Mouse (Mus musculus): Measurements from ENCODE around the gene Immp2l. TPM values are rescaled to one million over a fixed set of nuclear protein-coding genes. Genes with fewer than 3 reads are reported as not detected.

Gene Immp2l
- total and polyA plus RNA-seq, 2 experiments from 2014 or later = 1.7 to 10.9 TPM

DNA sequence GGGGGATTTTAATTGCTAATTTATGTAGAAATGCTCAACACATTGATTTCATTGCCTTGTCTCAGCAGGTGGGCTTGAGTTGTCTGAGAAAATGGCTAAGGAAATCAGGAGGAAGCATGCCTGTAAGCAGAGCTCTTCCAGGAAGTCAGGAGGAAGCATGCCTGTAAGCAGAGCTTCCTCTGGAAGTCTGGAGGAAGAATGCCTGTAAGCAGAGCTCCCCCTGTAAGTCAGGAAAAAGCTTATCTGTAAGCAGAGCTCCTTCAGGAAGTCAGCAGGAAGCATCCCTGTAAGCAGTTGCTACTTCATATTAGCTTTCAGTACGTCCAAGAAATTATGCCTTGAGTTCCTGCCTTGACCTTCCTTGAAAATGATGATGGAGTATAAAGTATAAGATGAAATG, 191.3 kb downstream of the Immp2l start:
- DNase-seq (ENCODE audit: low spot score) = no peak
- Histone ChIP-seq H3K9me3 (ENCODE audit: low read length) (no peaks in the 10 kb centered on the region), H3K27me3 (ENCODE audit: insufficient read depth, low read length) (no peaks in the 10 kb centered on the region), H3K4me2 (ENCODE audit: low read depth, low read length) (no peak overlapping the region), H3K4me3 (ENCODE audit: low read length) (no peak overlapping the region), H3K9ac (replicated peaks; ENCODE audit: low read length) (no peak overlapping the region), H3K36me3 (ENCODE audit: insufficient read depth, low read length) (no peaks in the 10 kb centered on the region), H3K4me1 (ENCODE audit: insufficient read depth, low read length) (no peaks in the 10 kb centered on the region), H3K27ac (no peak overlapping the region)
- WGBS = 72% methylated on average over 1 of the region's 1 CpGs
- no peak for TF ChIP-seq CTCF (IDR thresholded peaks at IDR 0.05; ENCODE audit: low read depth)
- ATAC-seq = no peak

DNA sequence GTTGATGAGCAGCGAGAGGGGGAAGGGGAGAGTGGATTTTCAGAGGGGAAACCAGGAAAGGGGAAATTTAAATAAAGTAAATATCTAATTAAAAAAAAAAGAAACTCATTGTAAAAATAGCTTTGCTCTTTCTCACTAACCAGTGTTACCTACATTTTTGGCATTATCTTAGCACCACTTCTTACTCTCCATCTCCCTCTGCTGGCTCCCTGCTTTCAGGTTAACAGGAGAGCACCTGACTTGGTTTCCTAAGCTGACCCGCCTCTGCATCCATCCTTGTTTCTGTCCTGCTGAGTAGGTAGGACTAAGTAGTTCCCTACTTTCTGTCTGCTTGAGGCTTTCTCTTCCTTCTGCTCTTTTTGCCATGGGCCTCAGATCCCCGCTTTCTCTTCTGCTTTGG, 198.0 kb downstream of the Immp2l start:
- Histone ChIP-seq H3K4me2 (ENCODE audit: low read depth, low read length) (no peak overlapping the region), H3K9ac (replicated peaks; ENCODE audit: low read length) (no peak overlapping the region), H3K4me1 (ENCODE audit: insufficient read depth, low read length) (no peaks in the 10 kb centered on the region; the same call in 1 of the 2 replicates), H3K27me3 (ENCODE audit: insufficient read depth, low read length) (no peaks in the 10 kb centered on the region), H3K27ac (no peak overlapping the region), H3K36me3 (ENCODE audit: insufficient read depth, low read length) (no peaks in the 10 kb centered on the region), H3K9me3 (ENCODE audit: low read length) (no peaks in the 10 kb centered on the region), H3K4me3 (ENCODE audit: low read length) (no peak overlapping the region)
- WGBS = 71% methylated on average over 3 of the region's 3 CpGs
- ATAC-seq (no peak), DNase-seq (ENCODE audit: low spot score) (no peak)
- no peak for TF ChIP-seq CTCF (IDR thresholded peaks at IDR 0.05; ENCODE audit: low read depth)

DNA sequence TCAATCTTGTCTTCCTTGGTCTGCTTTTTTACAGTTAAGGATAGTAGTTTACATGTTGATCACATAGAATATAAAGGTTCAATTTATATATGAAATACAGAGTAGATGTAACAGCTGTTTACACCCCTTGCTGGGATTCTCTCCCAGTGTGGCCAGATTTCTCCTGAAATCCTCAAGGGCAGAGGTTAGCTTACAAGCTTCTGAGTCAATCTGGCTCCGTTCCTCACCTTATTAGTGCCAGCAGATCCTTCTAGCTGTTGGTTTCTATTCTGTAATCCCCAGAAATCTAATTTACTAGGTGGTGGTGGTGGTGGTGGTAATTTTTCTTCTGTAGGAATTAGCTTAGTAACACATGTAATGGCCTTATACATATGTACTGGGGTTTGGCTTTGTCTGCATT, 199.8 kb downstream of the Immp2l start:
- 61% methylated on average over 1 of the region's 1 CpGs for WGBS
- Histone ChIP-seq H3K9me3 (ENCODE audit: low read length) (no peaks in the 10 kb centered on the region), H3K4me3 (ENCODE audit: low read length) (no peak overlapping the region), H3K27me3 (ENCODE audit: insufficient read depth, low read length) (no peaks in the 10 kb centered on the region), H3K36me3 (ENCODE audit: insufficient read depth, low read length) (no peaks in the 10 kb centered on the region), H3K4me2 (ENCODE audit: low read depth, low read length) (no peak overlapping the region), H3K27ac (no peak overlapping the region), H3K9ac (replicated peaks; ENCODE audit: low read length) (no peak overlapping the region), H3K4me1 (ENCODE audit: insufficient read depth, low read length) (no peaks in the 10 kb centered on the region; the same call in 1 of the 2 replicates)
- ATAC-seq (no peak), DNase-seq (ENCODE audit: low spot score) (no peak)
- TF ChIP-seq CTCF (IDR thresholded peaks at IDR 0.05; ENCODE audit: low read depth) = no peak

DNA sequence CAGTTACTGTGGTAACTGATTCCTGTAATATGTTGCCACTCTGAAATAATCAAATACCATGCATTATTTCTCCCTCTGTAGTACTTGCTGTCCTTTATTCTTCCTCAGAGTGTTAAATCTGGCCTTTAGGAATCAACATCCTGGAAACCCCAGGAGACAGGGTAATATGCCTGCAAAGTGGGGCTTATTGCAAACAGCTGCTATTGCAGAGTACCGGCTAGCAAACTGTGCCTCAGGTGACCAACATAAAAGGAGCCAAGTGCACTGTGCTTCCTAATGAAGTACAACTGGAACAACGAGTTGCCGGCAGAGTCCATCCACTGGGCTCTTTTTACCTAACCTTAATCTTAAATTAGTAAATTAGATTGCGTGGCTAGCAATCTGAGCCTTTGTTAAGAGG, 200.6 kb downstream of the Immp2l start:
- WGBS = 46% methylated on average over 4 of the region's 4 CpGs
- TF ChIP-seq CTCF (IDR thresholded peaks at IDR 0.05; ENCODE audit: low read depth) = no peak
- no peaks in the 10 kb centered on the region for H3K27me3 ChIP-seq (ENCODE audit: insufficient read depth, low read length)
- no peaks in the 10 kb centered on the region for H3K9me3 ChIP-seq (ENCODE audit: low read length)
- no peak overlapping the region for H3K4me2 ChIP-seq (ENCODE audit: low read depth, low read length)
- no peak overlapping the region for H3K9ac ChIP-seq (replicated peaks; ENCODE audit: low read length)
- H3K4me3 ChIP-seq (ENCODE audit: low read length) = no peak overlapping the region
- H3K4me1 ChIP-seq (ENCODE audit: insufficient read depth, low read length) = no peaks in the 10 kb centered on the region; the same call in 1 of the 2 replicates
- peak; percentile 8 for DNase-seq (ENCODE audit: low spot score)
- H3K36me3 ChIP-seq (ENCODE audit: insufficient read depth, low read length) = no peaks in the 10 kb centered on the region
- H3K27ac ChIP-seq = no peak overlapping the region
- ATAC-seq = no peak

DNA sequence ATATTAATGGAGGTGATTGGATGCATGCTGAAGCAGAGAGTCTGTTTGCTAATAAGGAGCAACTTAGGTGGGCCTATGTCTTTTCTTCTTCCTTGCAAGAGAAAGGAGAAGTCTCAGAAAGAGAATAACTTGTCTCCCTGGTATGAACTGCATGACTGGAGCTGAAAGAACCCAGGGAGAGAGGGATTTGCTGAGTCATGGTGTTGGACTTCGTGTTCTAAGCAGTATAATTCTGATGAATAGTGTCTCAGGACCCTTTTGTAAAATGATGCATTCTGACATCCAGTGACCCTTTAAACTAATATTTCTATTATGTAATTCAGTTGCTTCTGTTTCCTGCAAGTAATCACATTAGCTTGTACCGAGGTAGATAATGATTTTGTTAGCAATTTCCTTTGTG, 208.1 kb downstream of the Immp2l start:
- Histone ChIP-seq H3K4me3 (ENCODE audit: low read length) (no peak overlapping the region), H3K27ac (no peak overlapping the region), H3K27me3 (ENCODE audit: insufficient read depth, low read length) (no peaks in the 10 kb centered on the region), H3K9me3 (ENCODE audit: low read length) (no peaks in the 10 kb centered on the region), H3K4me2 (ENCODE audit: low read depth, low read length) (no peak overlapping the region), H3K4me1 (ENCODE audit: insufficient read depth, low read length) (no peaks in the 10 kb centered on the region), H3K9ac (replicated peaks; ENCODE audit: low read length) (no peak overlapping the region), H3K36me3 (ENCODE audit: insufficient read depth, low read length) (no peaks in the 10 kb centered on the region)
- WGBS = 52% methylated on average over 2 of the region's 2 CpGs
- ATAC-seq (no peak), DNase-seq (ENCODE audit: low spot score) (no peak)
- TF ChIP-seq CTCF (IDR thresholded peaks at IDR 0.05; ENCODE audit: low read depth) = no peak

DNA sequence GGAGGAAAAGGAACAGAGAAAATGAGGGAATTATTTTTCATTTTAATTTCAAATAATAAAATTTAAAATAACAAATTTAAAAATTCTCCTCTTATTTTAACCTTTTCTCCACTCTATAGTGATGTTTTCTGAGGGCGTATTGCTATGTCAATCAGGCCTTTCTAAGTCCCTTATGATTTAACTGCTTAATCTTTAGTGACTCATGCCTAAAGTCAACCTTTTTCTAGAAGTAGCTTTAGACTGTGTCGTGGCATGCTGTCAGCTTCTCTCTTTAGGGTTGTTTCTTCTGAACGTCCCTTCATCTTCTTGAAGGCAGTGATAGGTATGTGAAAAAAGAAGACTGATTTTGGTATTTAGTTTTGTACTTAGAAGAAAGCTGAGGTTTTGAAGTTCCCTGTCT, 214.0 kb downstream of the Immp2l start:
- H3K4me2 ChIP-seq (ENCODE audit: low read depth, low read length) = no peak overlapping the region
- no peak overlapping the region for H3K9ac ChIP-seq (replicated peaks; ENCODE audit: low read length)
- H3K4me3 ChIP-seq (ENCODE audit: low read length) = no peak overlapping the region
- no peaks in the 10 kb centered on the region for H3K4me1 ChIP-seq (ENCODE audit: insufficient read depth, low read length)
- no peak overlapping the region for H3K27ac ChIP-seq
- no peaks in the 10 kb centered on the region for H3K9me3 ChIP-seq (ENCODE audit: low read length)
- no peak for TF ChIP-seq CTCF (IDR thresholded peaks at IDR 0.05; ENCODE audit: low read depth)
- H3K27me3 ChIP-seq (ENCODE audit: insufficient read depth, low read length) = no peaks in the 10 kb centered on the region
- DNase-seq (ENCODE audit: low spot score) (no peak), ATAC-seq (no peak)
- 76% methylated on average over 3 of the region's 3 CpGs for WGBS
- no peaks in the 10 kb centered on the region for H3K36me3 ChIP-seq (ENCODE audit: insufficient read depth, low read length)

DNA sequence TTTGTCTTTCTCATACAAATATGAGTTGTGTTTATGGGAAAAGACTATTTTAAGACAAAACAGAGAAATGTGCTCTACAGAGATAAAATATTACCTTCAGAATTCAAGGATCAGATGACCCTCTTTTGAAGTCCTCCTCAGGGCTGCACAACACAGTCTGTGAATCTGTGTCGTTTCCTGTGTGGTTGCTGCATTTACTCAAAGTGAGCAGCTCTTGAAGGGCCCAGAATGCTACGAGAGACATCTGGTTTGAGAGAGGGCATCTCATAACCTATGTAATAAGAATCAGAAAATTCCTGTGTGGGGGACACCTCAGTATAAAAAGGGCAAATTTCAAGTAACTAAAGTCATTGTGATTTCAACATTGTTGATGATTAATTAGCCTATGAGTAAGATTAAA, 217.3 kb downstream of the Immp2l start:
- 81% methylated on average over 2 of the region's 2 CpGs for WGBS
- ATAC-seq (no peak), DNase-seq (ENCODE audit: low spot score) (no peak)
- no peak overlapping the region for H3K27ac ChIP-seq
- TF ChIP-seq CTCF (IDR thresholded peaks at IDR 0.05; ENCODE audit: low read depth) = no peak
- H3K27me3 ChIP-seq (ENCODE audit: insufficient read depth, low read length) = no peaks in the 10 kb centered on the region
- no peak overlapping the region for H3K4me2 ChIP-seq (ENCODE audit: low read depth, low read length)
- H3K9me3 ChIP-seq (ENCODE audit: low read length) = no peaks in the 10 kb centered on the region
- H3K36me3 ChIP-seq (ENCODE audit: insufficient read depth, low read length) = no peaks in the 10 kb centered on the region
- H3K9ac ChIP-seq (replicated peaks; ENCODE audit: low read length) = no peak overlapping the region
- no peaks in the 10 kb centered on the region for H3K4me1 ChIP-seq (ENCODE audit: insufficient read depth, low read length)
- no peak overlapping the region for H3K4me3 ChIP-seq (ENCODE audit: low read length)

Data from hindbrain, postnatal 0 days (tissue).